Mouse (Mus musculus): ENCODE data around the gene Dpagt1.
"Not testable (repeated sequence)": the region's sequence is repeated elsewhere in the genome, so short reads cannot be mapped to it uniquely, and the experiment has no call there.

The Dpagt1 gene

DNA sequence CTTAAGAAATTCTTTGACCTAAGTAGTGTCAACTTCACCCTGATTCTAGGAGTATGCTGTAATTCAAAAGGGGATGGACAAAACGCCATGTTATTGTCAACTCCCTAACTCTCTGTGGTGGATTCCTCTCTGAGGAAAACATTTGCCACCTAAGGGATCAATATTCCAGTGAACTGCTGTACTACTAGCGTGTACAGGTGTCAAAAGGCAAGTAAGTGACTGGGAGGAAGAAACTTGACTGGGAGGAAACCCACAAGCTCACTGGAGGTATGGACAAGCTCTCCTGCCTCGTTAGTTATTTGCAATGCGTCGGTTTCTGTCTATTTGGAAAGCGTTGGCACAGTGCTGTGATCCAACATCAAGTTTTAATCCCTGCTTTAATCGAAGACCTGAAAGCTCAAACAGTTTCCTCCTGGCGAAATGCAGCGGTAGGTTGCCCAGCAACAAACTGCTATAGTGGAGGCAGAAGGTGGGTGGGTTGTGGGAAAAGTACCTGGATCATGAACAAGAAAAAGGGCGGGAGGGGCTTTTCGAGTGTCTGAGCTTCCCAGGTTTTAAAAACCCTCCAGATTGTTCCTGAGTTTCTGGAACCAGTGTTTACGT is at the start of gene Dpagt1:
TSS of gene Dpagt1 (plus strand) at position 252 of the 603 bp plus-strand sequence.
- no peak for DNase-seq (ENCODE audit: low spot score in 2 of 2)

DNA sequence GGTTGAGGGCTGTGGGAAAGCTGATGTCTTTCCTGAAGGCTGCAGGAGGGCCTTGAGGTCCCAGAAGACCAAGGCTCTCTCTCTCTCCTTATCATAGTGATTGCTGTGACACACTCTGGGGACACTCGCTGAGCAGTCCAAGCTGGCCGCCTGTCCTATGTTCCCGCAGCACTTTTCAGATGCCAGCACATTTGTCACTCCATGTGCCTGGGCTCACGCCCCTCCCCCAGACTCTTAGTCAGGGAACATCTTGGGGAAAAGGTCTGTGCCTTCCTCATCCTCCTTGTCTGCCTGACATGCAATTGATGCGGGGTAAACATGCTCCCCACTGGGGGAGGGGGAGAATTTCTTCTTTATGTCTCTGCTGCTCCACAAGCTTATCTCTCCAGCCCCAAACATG is 42.6 kb upstream of the Dpagt1 start:
- no peak for DNase-seq (ENCODE audit: low spot score in 2 of 2)

DNA sequence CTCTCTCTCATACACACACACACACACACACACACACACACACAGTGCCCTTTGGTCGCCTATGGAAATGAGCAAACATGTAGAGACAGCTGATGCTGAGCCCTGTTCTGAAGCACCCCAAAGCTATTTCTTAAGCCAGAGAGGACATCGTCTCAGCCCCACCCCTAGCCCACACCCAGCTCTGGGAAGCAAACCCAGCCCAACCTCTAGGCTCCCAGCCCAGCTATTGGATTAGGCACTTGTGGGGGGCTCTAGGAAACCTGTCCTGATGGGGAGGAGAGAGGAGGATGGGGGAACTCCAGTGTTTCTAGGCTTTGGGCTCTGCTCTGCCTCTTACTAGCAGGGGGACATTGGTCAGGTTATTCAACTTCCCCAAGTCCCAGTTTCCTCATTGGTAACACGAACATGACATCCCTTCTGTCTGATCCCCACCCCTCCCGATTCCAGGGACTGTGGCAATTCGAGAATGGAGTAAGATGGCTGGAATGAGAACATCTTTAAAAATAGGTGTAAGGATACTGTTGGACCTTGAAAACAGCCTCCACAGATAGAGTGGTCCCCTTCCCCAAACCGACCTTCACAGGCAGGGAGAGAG is 39.5 kb upstream of the Dpagt1 start:
- DNase-seq (ENCODE audit: low spot score in 2 of 2) = no peak

DNA sequence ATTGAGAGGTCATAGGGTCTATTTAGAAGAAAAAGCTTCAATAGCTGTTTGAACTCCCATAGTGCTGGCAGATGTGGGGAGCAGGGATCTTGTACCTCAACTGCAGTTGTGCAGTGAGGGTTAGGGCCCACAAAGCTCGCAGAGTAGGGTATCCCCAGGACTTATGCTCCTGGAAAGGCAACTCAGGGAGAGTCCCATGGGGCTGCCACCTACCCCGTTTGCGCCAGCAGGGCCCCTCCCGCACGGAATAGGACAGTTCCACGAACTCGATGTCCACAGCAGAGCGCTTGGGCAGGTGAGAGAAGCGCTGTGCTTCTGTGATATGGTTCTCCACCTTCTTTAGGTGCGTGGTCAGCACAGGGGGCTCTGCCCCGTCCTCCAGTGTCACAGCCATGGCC is 38.8 kb upstream of the Dpagt1 start:
- no peak for DNase-seq (ENCODE audit: low spot score in 2 of 2)

DNA sequence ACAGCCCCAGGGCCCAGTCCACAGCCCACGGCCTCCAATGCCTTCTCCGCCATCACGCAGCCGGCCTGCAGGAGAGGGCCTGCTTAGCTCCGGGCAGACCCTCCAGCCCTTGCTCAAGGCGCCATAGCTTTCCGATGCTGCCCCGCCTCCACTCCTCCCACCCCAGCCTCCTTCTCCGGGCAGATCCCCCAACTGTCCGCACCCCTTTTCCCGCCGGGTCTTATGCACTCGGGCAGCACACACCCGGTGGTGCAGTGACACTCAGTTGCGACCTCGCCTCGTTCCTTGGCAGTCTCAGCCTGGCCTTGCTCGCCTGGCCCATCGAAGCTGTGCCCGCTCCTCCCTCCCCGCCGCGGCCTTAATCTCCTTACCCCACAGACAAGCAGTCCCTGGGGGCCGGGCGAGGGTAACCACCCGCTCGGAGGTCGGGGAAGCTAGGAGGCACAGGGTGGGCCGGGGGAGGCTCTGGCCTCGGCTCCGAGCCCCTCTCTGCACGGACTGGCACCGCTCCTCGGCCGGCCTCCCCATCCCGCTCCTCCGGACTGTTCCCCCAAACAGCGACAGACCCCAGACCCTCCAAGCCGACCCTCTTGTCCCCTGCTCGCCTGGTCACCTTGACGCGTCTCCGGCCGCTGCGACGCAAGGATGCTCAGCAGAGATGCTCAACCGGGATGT is 38.3 kb upstream of the Dpagt1 start:
- DNase-seq (ENCODE audit: low spot score in 2 of 2) = no peak

DNA sequence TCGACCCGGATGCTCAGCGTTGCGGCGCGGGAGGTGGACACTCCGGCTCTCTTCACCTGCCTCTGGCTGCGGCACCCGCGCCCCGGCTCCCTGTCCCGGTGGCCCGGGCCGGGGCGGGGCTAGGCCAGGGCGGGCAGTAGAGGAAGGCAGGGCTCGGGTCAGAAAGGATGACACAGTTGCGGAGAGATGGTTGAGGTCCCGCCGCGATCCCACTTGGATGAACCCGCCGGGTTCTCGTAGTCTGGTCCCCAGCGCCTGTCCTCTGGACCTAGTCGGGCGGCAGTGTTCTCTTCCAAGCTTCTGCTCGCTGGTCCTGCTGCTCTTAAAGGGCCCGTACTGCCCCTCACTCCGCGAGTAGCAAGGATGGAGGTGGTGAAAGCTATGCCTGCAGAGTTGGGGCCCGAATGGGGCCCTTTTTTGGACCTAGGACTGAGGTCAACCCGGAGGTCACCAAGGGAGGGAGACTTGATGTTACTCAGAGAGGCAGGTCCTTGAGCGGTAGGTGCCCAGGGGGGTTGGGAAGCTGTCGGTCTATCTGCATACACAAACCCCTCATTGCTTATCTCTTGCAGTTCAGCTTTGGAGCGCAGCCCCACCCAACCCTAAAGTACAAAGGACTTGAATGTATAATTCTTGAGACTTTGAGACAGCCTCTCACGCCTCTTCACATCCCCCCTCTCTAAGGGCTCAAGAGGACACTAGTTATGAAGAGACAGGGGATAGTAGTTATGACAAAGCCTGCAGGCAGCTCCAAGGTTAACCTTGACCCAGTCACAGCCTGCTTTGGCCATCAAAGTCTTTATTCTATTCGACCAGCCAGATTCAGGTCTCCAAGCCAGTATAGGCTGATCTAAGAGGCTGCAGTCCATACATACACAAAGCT is 37.5 kb upstream of the Dpagt1 start, which contains the start of gene Abcg4:
TSS of gene Abcg4 (minus strand) at position 540 of the 883 bp plus-strand sequence.
- DNase-seq (ENCODE audit: low spot score in 2 of 2) = no peak

DNA sequence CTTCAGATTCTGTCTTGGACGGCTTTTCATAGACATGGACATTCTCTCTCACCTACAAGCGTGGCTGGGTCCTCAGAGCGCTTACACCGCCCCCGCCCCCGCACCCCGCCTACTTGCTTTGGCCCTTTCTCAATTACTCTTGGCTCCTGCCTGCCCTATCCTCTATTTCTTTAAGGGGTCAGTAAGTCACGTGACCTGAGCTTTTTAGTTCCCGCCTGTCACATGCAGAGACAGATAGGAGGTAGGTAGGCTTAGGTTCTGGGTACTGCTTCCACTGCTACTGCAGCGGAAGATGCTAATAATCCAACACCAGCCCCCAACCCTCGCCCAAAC is 36.9 kb upstream of the Dpagt1 start:
- DNase-seq (ENCODE audit: low spot score in 2 of 2) = no peak

DNA sequence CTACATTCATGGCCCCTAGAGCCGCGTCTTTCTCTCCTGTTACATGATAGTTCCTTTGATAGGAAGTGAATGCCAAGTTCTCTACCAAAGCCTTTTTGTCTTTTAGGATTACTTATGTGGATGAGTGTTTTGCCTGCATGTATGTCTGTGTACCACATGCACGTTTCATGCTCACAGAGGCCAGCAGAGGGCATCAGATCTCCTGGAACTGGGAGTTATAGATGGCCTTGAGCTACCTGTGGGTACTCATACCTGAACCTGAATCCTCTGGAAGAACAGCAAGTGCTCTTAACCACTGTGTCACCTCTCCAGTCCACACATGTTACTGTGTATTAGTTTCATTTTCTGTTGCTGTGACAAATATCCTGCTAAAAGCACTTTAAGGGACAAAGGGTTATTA is 33.3 kb upstream of the Dpagt1 start:
- no peak for DNase-seq (ENCODE audit: low spot score in 2 of 2)

DNA sequence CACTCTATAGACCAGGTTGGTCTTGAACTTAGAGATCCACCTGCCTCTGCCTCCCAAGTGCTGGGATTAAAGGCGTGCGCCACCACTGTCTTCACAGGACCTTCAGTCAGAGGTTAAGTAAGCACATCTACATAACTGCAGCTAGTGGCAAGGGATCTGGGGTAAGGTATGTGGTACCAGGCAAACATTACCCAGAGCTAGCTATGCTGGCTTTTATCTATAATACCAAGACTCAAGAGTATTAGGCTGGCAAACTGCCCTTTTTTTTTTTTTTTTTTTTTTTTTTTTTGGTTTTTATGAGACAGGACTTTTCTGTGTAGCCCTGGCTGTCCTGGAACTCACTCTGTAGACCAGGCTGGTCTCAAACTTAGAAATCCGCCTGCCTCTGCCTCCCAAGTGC is 25.8 kb upstream of the Dpagt1 start:
- DNase-seq (ENCODE audit: low spot score in 2 of 2) = not testable (repeated sequence)

DNA sequence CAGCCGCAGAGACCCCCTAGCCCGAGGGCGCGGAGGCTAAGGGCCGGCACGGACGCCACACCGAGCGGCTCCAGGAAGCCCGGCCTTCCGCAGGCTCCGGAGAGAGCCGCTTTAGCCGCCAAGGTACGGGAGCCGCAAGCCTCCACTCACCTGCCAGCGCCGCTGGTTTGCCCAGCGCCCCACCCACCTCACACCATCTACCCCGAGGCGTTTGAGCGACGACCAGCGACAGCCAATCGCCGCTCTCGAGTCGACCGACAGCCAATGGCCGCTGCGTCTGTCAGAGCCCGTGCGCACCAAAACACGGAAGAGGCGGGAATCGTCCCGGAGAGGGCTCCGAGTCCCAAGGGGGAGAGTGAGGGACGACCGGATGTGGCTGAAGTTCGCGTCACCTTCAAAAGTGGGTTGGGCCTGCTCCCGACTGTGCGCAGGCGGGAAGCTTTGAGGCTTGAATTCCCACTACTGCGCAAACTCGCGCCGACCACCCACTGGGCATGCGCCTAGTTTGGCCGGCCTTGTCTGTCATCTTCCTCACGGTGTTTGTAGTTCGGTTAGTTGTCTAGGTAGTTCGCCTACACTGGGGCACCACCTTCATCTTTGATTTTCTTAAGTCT is 20.2 kb upstream of the Dpagt1 start, which contains the start of gene Hinfp:
TSS of gene Hinfp (minus strand) at position 206 of the 614 bp plus-strand sequence.
- DNase-seq (ENCODE audit: low spot score in 2 of 2) = peak; percentile 99

DNA sequence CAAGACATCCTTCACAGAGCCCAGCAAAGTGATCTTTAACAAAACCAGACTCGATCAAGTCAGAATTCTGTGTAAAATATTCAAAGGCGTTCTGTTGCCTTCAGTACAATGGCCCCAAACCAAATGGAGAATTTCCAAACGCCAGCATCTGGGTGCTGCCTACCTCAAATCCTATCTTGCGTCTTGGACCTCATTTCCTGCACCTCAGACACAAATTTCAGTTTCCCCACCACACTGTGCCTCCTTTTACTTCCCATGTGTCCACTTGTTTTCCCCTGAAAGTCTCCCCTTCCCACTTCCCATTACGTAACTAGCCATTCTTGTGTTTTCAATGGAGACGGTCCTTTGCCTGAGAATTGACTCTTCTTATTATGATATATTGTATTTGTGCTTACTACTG is 19.3 kb upstream of the Dpagt1 start:
- DNase-seq (ENCODE audit: low spot score in 2 of 2) = no peak

DNA sequence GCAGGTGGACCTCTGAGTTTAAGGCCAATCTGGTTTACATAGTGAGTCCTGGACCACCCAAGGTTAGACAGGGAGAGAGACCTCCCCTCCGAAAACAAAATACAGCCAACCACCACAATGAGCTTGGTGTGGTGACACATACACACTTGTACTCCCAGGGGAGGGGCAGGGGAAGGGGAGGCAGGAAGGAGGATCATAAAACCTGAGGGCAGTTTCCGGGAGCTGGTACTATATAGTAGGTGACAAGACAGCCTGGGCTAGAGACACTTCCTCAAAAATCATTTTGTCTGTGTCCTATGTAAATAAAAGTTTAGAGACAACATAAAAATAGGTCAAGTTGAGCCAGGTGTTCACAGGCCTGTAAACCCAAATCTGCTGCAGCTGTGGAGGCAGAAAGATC is 18.6 kb upstream of the Dpagt1 start:
- no peak for DNase-seq (ENCODE audit: low spot score in 2 of 2)

DNA sequence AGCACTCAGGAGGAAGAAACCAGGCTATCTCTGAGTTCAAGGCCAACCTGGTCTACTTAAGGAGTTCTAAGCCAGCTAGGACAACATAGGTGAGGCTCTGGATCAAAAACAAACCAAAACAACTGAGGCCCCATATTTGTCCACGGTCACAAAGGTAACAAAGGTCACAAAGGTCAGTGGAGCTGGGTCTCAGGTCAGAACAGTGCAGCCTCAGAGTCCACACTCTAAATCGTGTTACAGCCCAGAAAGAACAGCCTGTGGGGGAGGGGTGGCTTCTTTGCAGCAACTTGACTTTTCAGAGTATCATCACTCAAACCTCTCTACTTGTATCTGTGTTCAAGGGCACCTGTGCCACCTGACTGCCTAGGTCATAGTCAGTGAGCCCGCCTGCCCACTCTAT is 16.1 kb upstream of the Dpagt1 start:
- DNase-seq (ENCODE audit: low spot score in 2 of 2) = no peak

DNA sequence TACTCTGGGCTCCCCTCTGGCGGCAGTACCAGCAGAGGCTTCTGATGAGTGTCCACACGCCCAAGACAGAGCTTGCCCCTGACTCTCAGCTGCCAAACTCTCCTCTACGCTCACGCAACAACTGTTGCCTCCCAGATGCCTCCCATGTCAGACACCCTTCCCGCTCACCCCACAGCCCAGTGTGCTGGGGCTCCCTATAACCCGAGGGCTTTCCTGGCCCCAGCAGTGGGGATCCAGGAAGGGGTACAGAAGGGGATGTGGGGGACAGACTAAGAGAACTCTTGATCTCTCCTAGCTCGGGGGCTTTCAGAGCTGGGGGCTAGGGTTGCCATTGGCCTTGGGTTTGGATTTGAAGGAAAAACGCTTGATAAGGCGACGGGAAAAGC is 15.1 kb upstream of the Dpagt1 start:
- no peak for DNase-seq (ENCODE audit: low spot score in 2 of 2)

DNA sequence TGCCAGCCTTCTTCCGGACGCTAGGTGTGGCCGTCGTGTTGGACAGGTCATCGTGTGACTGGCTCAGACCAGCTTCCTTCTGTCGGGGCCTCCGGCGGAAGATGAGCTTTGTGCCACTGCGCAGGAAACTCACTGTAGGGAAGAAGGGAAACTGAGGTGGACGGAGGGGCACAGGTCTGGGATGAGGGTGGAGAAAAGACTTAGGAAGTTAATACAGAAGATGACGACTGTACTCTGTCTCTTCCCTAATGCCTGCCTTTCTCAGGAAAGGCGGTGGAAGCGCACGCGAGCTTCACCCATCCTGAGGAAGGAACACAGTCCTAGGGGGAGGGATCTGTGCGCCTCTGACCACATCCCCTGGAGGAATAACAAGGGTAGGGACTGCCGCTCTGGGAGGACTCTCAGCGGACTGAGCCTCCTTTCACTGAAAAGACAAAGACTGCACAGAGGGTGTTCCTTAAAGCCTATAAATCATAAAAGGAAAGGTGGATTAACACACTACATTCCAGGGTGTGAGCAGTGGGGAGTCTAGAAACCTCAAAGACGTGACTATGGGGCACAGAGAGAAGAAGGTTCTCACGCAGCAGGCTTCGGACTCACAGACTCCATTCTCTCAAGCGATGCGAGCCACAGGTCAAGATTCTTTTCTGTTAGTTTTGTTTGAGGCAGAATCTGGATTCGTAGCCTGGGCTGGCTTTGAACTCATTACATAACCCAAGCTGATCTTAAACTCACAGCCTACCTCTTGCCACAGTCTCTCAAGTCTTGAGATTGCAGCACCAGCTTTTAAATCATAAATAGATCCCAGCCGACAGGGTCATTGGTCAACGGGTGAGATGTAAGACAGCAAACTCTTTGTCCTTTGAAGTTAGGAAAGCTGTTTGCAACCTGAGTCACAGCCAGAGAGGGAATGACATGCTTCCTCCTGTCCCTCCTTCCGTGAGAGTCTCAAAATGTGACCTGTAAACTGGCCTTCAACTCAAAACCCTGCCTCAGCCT is 14.4 kb upstream of the Dpagt1 start:
- peak; percentile 65 to 78 for DNase-seq (ENCODE audit: low spot score in 2 of 2)

DNA sequence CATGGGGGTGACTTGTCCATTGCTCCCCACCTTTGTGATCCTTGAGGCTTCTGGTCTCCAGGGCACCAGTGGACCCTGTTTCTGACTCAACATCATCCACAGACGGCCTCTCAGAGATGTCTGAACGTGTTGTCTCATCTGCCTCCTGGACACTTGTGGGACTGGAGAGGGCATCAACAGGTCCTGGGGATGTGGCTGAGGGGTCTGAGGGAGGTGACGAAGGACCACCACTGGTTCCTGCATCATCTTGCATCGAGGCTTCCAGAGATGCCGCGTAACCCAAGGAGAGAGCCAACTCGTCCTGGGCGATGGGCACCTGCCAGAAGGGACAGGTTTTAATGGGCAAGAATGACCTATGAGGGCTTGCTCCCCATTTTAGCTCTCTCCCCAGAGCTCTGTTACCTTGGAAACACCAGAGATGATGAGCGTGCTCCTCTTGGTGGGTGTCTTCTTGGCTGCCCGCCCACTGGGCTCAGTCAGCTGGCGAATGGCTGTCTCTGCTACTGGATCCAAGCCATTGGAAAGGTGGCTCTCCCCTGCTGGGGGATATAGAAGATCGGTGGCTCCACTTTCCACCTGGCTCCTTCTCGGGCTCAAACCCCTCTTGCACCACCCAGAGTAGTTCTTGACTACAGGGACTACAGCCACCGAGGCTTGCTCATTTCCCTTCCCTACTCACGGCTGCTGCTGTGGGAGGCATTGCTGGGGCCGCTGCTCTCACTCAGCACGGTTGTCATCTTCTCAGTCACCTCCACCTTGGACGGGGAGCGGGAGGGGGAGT is 12.2 kb upstream of the Dpagt1 start:
- no peak for DNase-seq (ENCODE audit: low spot score in 2 of 2)

DNA sequence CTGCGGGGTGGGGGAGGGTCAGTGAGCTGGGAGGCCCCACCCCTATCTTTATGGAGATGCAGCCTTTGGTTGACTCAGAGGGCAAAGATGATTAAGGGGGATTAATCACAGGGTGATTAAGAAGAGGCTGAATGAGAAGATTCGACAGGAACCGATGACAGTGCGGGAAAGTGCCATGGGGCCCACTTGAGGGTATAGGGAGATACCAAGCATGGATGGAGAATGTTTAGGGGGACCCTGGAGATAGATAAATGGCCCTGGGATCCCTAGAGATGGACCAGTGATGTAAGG is 11.6 kb upstream of the Dpagt1 start:
- no peak for DNase-seq (ENCODE audit: low spot score in 2 of 2)

DNA sequence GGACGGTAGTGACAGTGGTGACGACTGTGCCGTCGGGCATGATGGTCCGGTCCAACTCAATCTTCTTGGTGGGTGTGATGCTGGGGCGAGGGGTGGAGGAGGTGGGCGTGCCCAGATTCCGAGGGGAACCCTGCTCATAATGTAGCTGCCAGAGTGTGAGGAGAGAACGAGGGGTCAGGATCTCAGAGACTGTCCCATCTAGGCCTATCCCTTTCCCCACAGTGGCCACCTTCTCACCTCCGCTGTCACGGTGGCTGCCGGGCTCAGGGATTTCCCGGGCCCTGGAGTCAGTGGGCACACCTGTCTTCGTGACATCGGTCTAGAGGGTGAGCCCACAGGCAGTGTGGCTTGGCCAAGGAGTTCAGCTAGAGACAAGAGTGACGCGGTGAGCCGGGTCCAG is 10.9 kb upstream of the Dpagt1 start:
- DNase-seq (ENCODE audit: low spot score in 2 of 2) = no peak

DNA sequence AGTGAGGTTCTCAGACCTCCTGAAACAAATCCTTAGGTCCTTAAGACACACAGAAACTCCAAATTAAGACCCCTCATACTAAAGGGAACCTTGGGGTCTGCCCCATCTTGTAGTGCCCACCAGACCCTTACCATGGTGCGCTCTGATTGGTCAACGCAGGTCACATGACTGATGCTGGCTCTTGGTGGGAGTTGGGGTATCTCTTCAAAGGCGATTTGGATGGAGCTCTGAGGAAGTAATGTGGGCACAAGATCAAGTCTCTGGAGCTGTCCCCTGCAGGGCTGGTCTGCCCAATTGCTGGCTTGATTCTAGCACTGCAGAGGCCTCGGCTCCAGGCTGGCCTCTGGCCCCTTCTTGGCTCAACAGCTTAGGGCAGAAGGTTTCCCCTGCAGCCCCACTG is 8.4 kb upstream of the Dpagt1 start:
- DNase-seq (ENCODE audit: low spot score in 2 of 2) = no peak

Data from heart, adult 9 months (tissue).